Mouse (Mus musculus): ENCODE measurements at regions not wholly inside any gene's neighbourhood (a gene's known extent, or its start where the extent isn't known, plus 50 kb on each side); places are given as distances from the start of the nearest gene placed in this dataset.

DNA sequence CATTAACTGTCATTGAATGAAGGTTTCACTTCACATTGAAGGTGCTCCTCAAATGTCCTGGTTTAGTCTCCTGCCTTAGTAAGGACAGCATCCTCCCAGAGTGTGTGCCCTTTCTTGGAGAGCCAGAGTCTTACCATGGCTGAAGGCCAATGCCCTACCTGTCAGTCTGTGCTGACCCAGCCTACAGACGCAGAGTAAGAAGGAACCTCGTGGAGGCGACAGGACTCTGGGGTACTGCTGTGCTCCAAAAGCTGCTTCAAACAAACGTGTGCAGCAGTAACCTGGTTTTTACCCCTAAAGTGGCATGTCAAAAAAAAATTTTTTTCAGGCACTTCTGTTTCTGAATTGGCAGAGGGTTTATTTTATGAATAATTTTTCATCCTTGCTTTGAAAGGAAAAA, 97.8 kb upstream of the Dazl start:
- Histone ChIP-seq H3K9ac (no peak overlapping the region), H3K4me1 (ENCODE audit: insufficient read depth) (no peaks in the 10 kb centered on the region), H3K9me3 (ENCODE audit: low read length) (no peaks in the 10 kb centered on the region), H3K4me3 (ENCODE audit: low read depth, low read length) (no peak overlapping the region), H3K36me3 (ENCODE audit: insufficient read depth) (no peaks in the 10 kb centered on the region), H3K4me2 (ENCODE audit: low read depth) (no peak overlapping the region), H3K27ac (ENCODE audit: low read depth, low read length) (no peak overlapping the region), H3K27me3 (ENCODE audit: insufficient read depth, low read length) (no peaks in the 10 kb centered on the region)
- TF ChIP-seq CTCF (IDR thresholded peaks at IDR 0.05; ENCODE audit: low read depth): no peak
- ATAC-seq (no peak), DNase-seq (no peak)
- 81% methylated on average over 4 of the region's 4 CpGs for WGBS

DNA sequence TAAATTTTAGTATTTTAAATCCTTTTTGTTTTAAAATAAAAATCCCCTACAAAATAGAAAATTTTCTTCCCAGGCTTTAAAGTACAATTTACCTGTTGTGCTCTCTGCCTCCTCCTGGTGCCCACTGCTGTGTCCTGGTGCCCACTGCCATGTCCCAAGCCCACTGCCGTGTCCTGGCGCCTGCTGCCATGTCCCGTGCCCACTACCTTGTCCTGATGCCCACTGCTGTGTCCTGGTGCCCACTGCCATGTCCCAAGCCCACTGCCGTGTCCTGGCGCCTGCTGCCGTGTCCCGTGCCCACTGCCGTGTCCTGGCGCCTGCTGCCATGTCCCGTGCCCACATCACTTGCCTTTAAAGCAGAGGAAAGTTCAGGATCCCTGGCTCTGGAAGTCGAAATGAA, 98.6 kb upstream of the Dazl start:
- no peaks in the 10 kb centered on the region for H3K36me3 ChIP-seq (ENCODE audit: insufficient read depth)
- 90% methylated on average over 11 of the region's 11 CpGs for WGBS
- no peaks in the 10 kb centered on the region for H3K9me3 ChIP-seq (ENCODE audit: low read length)
- no peaks in the 10 kb centered on the region for H3K4me1 ChIP-seq (ENCODE audit: insufficient read depth)
- H3K9ac ChIP-seq: no peak overlapping the region
- no peaks in the 10 kb centered on the region for H3K27me3 ChIP-seq (ENCODE audit: insufficient read depth, low read length)
- no peak overlapping the region for H3K4me2 ChIP-seq (ENCODE audit: low read depth)
- H3K27ac ChIP-seq (ENCODE audit: low read depth, low read length): no peak overlapping the region
- no peak for TF ChIP-seq CTCF (IDR thresholded peaks at IDR 0.05; ENCODE audit: low read depth)
- no peak overlapping the region for H3K4me3 ChIP-seq (ENCODE audit: low read depth, low read length)
- DNase-seq (no peak), ATAC-seq (no peak)

DNA sequence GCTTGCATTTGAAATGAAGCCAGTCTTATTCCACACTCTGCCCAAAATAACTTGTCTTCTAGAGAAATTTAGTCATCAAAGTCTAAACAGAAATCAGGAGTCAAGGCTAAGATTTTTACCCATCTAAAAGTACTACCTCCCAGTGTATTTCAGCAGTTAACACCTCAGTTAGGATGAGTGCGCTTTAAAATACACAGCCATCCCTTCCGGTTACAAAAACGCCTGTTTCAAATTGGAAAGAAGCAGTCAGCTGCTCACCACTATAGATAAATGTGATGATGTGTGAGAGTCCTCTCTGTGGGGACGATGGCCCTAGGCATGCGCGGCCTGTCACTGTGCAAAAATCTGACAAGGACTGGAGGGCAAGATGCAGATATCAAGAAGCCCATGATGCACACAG, 99.0 kb upstream of the Dazl start:
- Histone ChIP-seq H3K4me1 (ENCODE audit: insufficient read depth) (no peaks in the 10 kb centered on the region), H3K27me3 (ENCODE audit: insufficient read depth, low read length) (no peaks in the 10 kb centered on the region), H3K4me2 (ENCODE audit: low read depth) (no peak overlapping the region), H3K9ac (no peak overlapping the region), H3K9me3 (ENCODE audit: low read length) (no peaks in the 10 kb centered on the region), H3K36me3 (ENCODE audit: insufficient read depth) (no peaks in the 10 kb centered on the region), H3K27ac (ENCODE audit: low read depth, low read length) (no peak overlapping the region), H3K4me3 (ENCODE audit: low read depth, low read length) (no peak overlapping the region)
- no peak for ATAC-seq
- 82% methylated on average over 6 of the region's 6 CpGs for WGBS
- no peak for TF ChIP-seq CTCF (IDR thresholded peaks at IDR 0.05; ENCODE audit: low read depth)
- DNase-seq: no peak

DNA sequence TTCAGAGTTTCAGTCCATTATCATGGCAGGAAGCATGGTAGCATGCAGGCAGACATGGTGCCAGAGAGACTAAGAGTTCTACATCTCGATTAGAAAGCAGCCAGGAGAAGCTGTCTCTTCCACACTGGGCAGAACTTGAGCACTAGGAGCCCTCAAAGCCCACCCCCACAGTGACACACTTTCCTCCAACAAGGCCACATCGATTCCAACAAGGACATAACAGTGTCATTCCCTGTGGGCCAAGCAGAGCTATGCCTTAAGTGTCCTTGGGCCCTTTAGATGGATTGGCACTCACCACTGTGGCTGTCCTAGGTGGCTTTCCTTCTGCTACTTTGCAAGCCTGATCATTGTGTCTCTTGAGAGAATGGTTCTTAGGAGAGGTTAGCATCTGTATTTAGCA, 99.5 kb upstream of the Dazl start:
- WGBS: 77% methylated on average over 2 of the region's 2 CpGs
- Histone ChIP-seq H3K36me3 (ENCODE audit: insufficient read depth) (no peaks in the 10 kb centered on the region), H3K27me3 (ENCODE audit: insufficient read depth, low read length) (no peaks in the 10 kb centered on the region), H3K9me3 (ENCODE audit: low read length) (no peaks in the 10 kb centered on the region), H3K4me1 (ENCODE audit: insufficient read depth) (no peaks in the 10 kb centered on the region), H3K27ac (ENCODE audit: low read depth, low read length) (no peak overlapping the region), H3K4me3 (ENCODE audit: low read depth, low read length) (no peak overlapping the region), H3K9ac (no peak overlapping the region), H3K4me2 (ENCODE audit: low read depth) (no peak overlapping the region)
- no peak for TF ChIP-seq CTCF (IDR thresholded peaks at IDR 0.05; ENCODE audit: low read depth)
- ATAC-seq: no peak
- DNase-seq: no peak

DNA sequence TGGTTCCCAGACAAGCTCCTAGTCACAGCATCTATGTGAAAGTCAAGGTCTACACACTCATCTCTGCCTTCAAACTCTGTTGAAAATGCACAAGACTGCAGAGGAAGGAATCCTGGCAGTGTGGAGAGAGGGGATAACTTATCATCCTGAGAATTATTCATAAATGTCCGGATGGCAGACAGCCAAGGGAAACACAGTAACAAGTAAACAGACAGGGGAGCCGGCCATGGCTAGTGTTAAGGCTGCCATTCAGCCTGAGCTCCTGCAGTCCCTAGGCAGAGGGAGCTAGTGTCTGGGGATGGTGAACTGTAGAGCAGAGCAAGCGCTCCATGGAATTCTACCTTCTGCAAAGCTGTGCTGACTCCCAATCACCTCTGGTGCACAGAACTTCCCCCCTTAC, 100.3 kb upstream of the Dazl start:
- Histone ChIP-seq H3K4me1 (ENCODE audit: insufficient read depth) (no peaks in the 10 kb centered on the region), H3K36me3 (ENCODE audit: insufficient read depth) (no peaks in the 10 kb centered on the region), H3K27me3 (ENCODE audit: insufficient read depth, low read length) (no peaks in the 10 kb centered on the region), H3K9me3 (ENCODE audit: low read length) (no peaks in the 10 kb centered on the region), H3K9ac (no peak overlapping the region), H3K27ac (ENCODE audit: low read depth, low read length) (no peak overlapping the region), H3K4me3 (ENCODE audit: low read depth, low read length) (no peak overlapping the region), H3K4me2 (ENCODE audit: low read depth) (no peak overlapping the region)
- 45% methylated on average over 3 of the region's 3 CpGs for WGBS
- DNase-seq (no peak), ATAC-seq (no peak)
- TF ChIP-seq CTCF (IDR thresholded peaks at IDR 0.05; ENCODE audit: low read depth): no peak

DNA sequence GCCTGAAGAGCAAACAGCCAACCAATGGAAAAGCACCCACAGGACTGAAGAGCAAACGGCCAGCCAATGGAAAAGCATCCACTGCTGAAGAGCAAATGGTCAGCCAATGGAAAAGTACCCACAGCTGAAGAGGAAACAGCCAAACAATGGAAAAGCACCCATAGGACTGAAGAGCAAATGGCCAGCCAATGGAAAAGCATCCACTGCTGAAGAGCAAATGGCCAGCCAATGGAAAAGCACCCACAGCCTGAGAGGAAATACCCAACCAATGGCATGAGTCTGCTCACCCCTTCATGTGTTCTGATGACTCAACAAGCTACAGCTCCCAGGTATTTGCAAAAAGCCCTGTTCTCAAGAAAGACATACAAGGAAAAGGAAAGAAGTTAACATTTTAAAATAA, 101.4 kb upstream of the Dazl start:
- no peak for ATAC-seq
- no peak for DNase-seq
- no peaks in the 10 kb centered on the region for H3K9me3 ChIP-seq (ENCODE audit: low read length)
- no peak overlapping the region for H3K4me3 ChIP-seq (ENCODE audit: low read depth, low read length)
- H3K4me2 ChIP-seq (ENCODE audit: low read depth): no peak overlapping the region
- no peak overlapping the region for H3K9ac ChIP-seq
- no peaks in the 10 kb centered on the region for H3K27me3 ChIP-seq (ENCODE audit: insufficient read depth, low read length)
- TF ChIP-seq CTCF (IDR thresholded peaks at IDR 0.05; ENCODE audit: low read depth): no peak
- no peak overlapping the region for H3K27ac ChIP-seq (ENCODE audit: low read depth, low read length)
- no peaks in the 10 kb centered on the region for H3K4me1 ChIP-seq (ENCODE audit: insufficient read depth)
- no peaks in the 10 kb centered on the region for H3K36me3 ChIP-seq (ENCODE audit: insufficient read depth)
- WGBS: 95% methylated on average over 1 of the region's 1 CpGs

DNA sequence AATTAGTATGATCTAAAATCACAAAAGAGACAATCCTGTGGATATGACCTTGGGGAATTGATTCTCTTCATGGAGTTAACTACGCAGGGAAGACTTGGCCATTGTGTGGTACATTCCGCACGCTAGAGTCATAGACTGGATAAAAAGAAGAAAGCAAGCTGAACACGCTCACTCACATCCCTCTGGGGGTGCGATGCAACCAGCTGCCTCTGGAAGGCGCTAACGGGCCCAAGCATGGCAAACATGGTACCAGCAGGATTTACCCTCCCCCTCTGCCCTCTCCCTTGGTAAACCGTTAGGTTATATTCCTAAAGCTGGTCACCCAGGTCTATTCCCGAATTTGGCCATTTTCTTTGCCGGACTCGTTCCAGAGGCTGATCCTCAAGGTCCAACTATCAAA, 102.2 kb upstream of the Dazl start:
- no peak overlapping the region for H3K9ac ChIP-seq
- H3K4me2 ChIP-seq (ENCODE audit: low read depth): no peak overlapping the region
- WGBS: 94% methylated on average over 11 of the region's 11 CpGs
- no peak for ATAC-seq
- no peaks in the 10 kb centered on the region for H3K9me3 ChIP-seq (ENCODE audit: low read length)
- H3K27me3 ChIP-seq (ENCODE audit: insufficient read depth, low read length): no peaks in the 10 kb centered on the region
- no peak overlapping the region for H3K27ac ChIP-seq (ENCODE audit: low read depth, low read length)
- no peak overlapping the region for H3K4me3 ChIP-seq (ENCODE audit: low read depth, low read length)
- TF ChIP-seq CTCF (IDR thresholded peaks at IDR 0.05; ENCODE audit: low read depth): no peak
- no peaks in the 10 kb centered on the region for H3K36me3 ChIP-seq (ENCODE audit: insufficient read depth)
- no peak for DNase-seq
- H3K4me1 ChIP-seq (ENCODE audit: insufficient read depth): no peaks in the 10 kb centered on the region

DNA sequence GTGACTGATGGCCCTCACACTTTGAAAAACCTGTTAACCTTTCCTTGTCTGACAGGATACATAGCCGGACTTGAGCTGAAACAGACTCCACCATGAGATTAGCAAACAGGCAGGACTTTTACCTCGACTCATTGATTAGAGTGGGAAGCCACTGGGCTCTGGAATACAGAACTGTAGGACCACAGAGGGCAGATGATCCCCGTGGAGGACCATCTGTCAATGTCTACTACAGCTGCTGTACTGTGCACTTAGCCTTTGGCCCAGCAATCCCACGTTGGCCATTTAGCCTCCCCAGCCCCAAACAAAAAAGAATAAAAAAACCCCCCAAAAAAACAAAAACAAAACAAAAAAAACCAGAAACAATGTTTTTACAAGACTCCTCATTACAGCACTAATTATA, 103.9 kb upstream of the Dazl start:
- Histone ChIP-seq H3K36me3 (ENCODE audit: insufficient read depth) (no peaks in the 10 kb centered on the region), H3K27ac (ENCODE audit: low read depth, low read length) (no peak overlapping the region), H3K4me1 (ENCODE audit: insufficient read depth) (no peaks in the 10 kb centered on the region), H3K9ac (no peak overlapping the region), H3K4me3 (ENCODE audit: low read depth, low read length) (no peak overlapping the region), H3K4me2 (ENCODE audit: low read depth) (no peak overlapping the region), H3K27me3 (ENCODE audit: insufficient read depth, low read length) (no peaks in the 10 kb centered on the region), H3K9me3 (ENCODE audit: low read length) (no peaks in the 10 kb centered on the region)
- DNase-seq: no peak
- no peak for ATAC-seq
- 78% methylated on average over 4 of the region's 4 CpGs for WGBS
- no peak for TF ChIP-seq CTCF (IDR thresholded peaks at IDR 0.05; ENCODE audit: low read depth)
